Mouse (Mus musculus) liver, embryonic 13.5 days (tissue): ENCODE data around the gene 9030025P20Rik. TPM values are rescaled to one million over a fixed set of nuclear protein-coding genes. Genes with fewer than 3 reads are reported as not detected.
A peak's percentile ranks its signal among the peaks of the same experiment; 100 is the strongest.
"Not testable (repeated sequence)": the region's sequence is repeated elsewhere in the genome, so short reads cannot be mapped to it uniquely, and the experiment has no call there.

Experiments used
- ATAC-seq: fragments of 200-750 bp; cut with Nextera tagmentation; 2 replicates; pipeline ENCODE4 v1.8.0; 2017; ENCODE audit warnings: low read depth, mild to moderate bottlenecking, moderate number of reproducible peaks, moderate library complexity
- DNase-seq: peaks from one replicate; pipeline ENCODE4 v3.0.0; 2022
- H3K27ac ChIP-seq: fragments of 300-500 bp; sonication (generic); 2 replicates; pipeline ENCODE4 v1.5.1; 2015; ENCODE audit warnings: moderate library complexity, mild to moderate bottlenecking, inconsistent platforms
- H3K27me3 ChIP-seq: fragments of 300-500 bp; sonication (generic); 2 replicates; pipeline ENCODE4 v1.6.1; 2015; ENCODE audit warnings: mild to moderate bottlenecking, inconsistent platforms
- H3K36me3 ChIP-seq: fragments of 300-500 bp; sonication (generic); 2 replicates; pipeline ENCODE4 v1.6.1; 2015; ENCODE audit warnings: mild to moderate bottlenecking, inconsistent platforms
- H3K4me1 ChIP-seq: fragments of 300-500 bp; sonication (generic); replicated peaks from 2 replicates; pipeline ENCODE4 v1.6.1; 2015; ENCODE audit warnings: inconsistent platforms
- H3K4me2 ChIP-seq: fragments of 300-500 bp; sonication (generic); 2 replicates; pipeline ENCODE4 v1.6.1; 2015; ENCODE audit warnings: inconsistent platforms, mild to moderate bottlenecking, moderate library complexity
- H3K4me3 ChIP-seq: fragments of 300-500 bp; sonication (generic); replicated peaks from 2 replicates; pipeline ENCODE4 v1.5.1; 2015; ENCODE audit warnings: mild to moderate bottlenecking, inconsistent platforms
- H3K9ac ChIP-seq: fragments of 300-500 bp; sonication (generic); 2 replicates; pipeline ENCODE4 v1.6.1; 2015; ENCODE audit warnings: mild to moderate bottlenecking, inconsistent platforms
- H3K9me3 ChIP-seq: fragments of 300-500 bp; sonication (generic); replicated peaks from 2 replicates; pipeline ENCODE4 v1.6.1; 2016; ENCODE audit warnings: inconsistent platforms
- WGBS: fragments of 180-500 bp; shearing (Covaris S2); methylation state at CpG from one replicate; pipeline ENCODE4 v1.1.7; 2015; ENCODE audit not compliant: insufficient replicate concordance; 5-methylcytosine and 5-hydroxymethylcytosine counted together
- polyA plus RNA-seq: library from polyadenylated mRNA; unstranded; fragments of >200 nt; fragmentation: Nextera tagmentation; extraction: Ambion mirVana; gene quantifications from 2 replicates; pipeline ENCODE4 v1.2.1, GENCODE M21; 2015

The 9030025P20Rik gene
- polyA plus RNA-seq, 1 experiment from 2014 or later: 5.3 TPM

GRCm38 (mm10) chr17:14992522-14993138, 14.4 kb downstream of the 9030025P20Rik start:
- not testable (repeated sequence) for H3K27me3 ChIP-seq, H3K4me2 ChIP-seq, H3K4me3 ChIP-seq, H3K36me3 ChIP-seq, DNase-seq, H3K4me1 ChIP-seq, H3K9ac ChIP-seq, H3K9me3 ChIP-seq, H3K27ac ChIP-seq
- peak; percentile 71 for ATAC-seq
- no CpG with 5 or more reads among the region's 98 CpGs for WGBS

DNA sequence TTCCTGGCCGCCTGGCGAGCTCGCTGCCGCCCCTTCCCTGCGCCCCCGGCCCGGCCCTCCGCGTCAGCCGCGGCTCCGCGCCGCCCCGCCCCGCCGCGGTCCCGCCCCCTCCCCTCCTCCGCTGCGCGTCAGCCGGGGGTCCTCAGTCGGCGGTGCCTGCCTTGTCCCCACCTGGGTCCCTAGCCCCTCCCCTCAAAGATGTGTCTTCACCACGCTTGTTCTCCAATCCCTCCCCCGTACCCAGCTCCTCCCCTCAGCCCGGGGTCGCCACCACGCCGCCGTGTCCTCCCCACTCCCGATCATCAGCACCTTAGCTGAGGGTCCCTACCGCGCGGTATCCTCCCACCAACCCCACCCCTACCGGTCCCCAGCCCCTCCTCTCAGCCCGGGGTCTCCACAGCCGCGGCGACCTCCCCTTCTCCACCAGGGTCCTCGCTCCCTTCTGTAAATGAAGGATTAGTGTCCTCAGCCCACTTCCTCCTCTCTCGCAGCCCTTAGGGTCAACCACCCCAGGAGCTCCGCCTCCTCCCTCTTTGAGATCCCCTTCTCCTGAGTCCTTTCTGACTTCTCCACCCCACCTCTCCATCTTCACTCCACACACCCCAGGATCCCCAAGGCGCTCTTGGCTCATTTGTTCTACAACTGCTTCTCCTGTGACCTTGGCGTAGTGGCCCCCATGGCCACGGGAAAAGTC, 15.0 kb downstream of the 9030025P20Rik start:
- no CpG with 5 or more reads among the region's 47 CpGs for WGBS
- H3K4me2 ChIP-seq: not testable (repeated sequence)
- peak; percentile 51 for ATAC-seq

DNA sequence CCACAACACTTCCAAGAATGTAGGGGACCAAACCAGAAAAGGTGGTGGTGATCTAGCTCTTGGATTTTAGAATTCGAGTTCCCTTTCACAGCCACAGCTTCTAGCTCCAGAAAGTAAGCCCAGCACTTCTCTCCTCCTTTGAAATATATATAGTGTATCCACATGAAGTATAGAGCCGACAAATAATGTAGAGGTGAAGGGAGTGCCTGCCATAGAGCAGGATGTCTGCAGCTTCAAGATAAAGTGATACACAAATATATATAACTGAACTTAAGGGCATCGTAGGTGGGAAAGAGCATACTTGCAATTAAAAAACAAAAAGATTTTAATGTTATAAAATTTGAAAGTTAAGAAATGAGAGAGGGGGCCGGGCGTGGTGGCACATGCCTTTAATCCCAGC, 15.9 kb downstream of the 9030025P20Rik start:
- not testable (repeated sequence) for H3K4me2 ChIP-seq, H3K4me3 ChIP-seq, DNase-seq, H3K9me3 ChIP-seq, H3K27ac ChIP-seq, H3K9ac ChIP-seq, H3K36me3 ChIP-seq, H3K4me1 ChIP-seq, ATAC-seq, H3K27me3 ChIP-seq
- no CpG with 5 or more reads among the region's 5 CpGs for WGBS

More for the DNA sequence above, 15.0 kb downstream of the 9030025P20Rik start:
- H3K9me3 ChIP-seq, H3K4me1 ChIP-seq, H3K27ac ChIP-seq, H3K9ac ChIP-seq, H3K36me3 ChIP-seq, H3K27me3 ChIP-seq, H3K4me3 ChIP-seq, DNase-seq: not testable (repeated sequence)

GRCm38 (mm10) chr17:15000047-15000446, 21.8 kb downstream of the 9030025P20Rik start:
- H3K9me3 ChIP-seq, H3K27ac ChIP-seq, H3K27me3 ChIP-seq, H3K4me2 ChIP-seq, H3K4me1 ChIP-seq, DNase-seq, H3K36me3 ChIP-seq, H3K4me3 ChIP-seq, H3K9ac ChIP-seq: not testable (repeated sequence)
- peak; percentile 81 for ATAC-seq
- no CpG with 5 or more reads among the region's 4 CpGs for whole genome bisulfite sequencing

GRCm38 (mm10) chr17:15009088-15009487, 30.8 kb downstream of the 9030025P20Rik start:
- not testable (repeated sequence) for H3K4me3 ChIP-seq, H3K9me3 ChIP-seq, H3K4me2 ChIP-seq, H3K36me3 ChIP-seq, H3K27me3 ChIP-seq, H3K4me1 ChIP-seq, DNase-seq, H3K9ac ChIP-seq, H3K27ac ChIP-seq
- ATAC-seq: peak; percentile 14; the same call in 1 of the 2 replicates
- WGBS: no CpG with 5 or more reads among the region's 3 CpGs

DNA sequence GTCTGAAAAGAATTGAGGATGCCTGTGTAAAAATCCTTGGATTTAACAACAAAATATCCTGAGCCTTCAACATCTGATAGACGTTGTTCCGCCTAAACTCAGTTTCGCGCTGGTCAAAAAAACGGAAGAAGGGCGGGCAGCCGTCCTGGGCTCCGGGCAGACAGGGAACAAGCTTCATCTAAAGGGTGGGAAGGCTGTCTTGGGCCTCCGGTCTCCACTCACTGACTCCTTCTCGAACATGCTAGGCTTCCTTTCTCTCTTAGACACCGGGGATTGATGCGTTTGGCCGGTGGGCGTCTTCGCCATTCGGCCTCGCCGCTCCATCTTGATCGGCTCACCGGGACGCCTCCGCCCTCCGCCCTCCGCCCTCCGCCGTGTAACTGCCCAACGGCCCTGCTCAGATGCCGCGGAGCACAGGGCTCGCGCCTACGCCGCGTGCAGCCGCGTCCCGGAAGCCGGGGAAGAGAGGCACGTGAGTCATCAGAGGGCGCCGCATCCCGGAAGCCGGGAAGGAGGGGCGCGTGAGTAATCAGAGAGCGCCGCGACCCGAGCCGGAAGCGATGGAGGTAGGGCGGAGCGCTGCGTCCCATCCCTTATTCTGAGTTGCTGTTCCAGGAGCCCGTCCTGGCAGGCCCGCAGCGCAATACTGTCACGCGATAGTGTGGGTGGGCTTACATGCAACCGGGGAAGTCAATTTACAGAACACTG, 31.6 kb downstream of the 9030025P20Rik start, which contains the start of gene Gm3435:
Gm3435 (plus strand) TSS at position 471 of the 708 bp plus-strand sequence.
- not testable (repeated sequence) for H3K27me3 ChIP-seq
- no CpG with 5 or more reads among the region's 60 CpGs for WGBS

DNA sequence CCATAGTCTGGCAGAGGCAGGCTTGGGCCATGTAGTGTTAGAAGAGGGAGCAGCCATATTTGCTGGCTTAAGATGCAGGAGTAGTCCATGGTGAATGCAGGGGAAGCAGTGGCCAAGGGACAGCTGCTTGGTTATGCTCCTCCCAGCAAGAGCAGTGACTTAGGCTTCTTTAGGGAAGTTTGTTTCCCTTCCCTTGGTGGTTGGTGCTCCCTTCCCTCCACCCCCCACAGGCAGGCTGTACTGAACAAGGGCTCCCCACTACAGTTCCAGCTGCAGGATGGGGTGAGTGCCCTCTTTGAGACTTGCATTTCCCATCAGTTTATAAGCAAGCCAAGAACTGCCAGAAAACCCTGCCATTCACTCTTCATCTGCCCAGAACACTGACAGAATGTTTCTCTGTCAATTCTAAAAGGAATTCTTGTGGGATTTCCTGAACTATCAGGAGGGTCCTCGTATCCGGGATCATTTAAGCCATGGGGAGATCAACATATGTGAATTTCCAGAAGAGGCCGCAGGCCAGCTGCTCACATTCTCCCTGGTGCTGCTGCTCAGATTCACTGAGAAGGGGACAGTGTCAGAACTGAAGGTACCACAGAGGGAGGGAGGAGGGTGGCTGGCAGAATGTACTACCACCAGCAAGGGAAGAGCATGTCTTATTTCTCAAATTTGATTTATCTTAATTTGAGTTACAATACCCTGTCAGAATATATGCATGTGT, 43.4 kb downstream of the 9030025P20Rik start:
- H3K27me3 ChIP-seq, DNase-seq, H3K4me1 ChIP-seq, H3K9me3 ChIP-seq, H3K4me3 ChIP-seq, ATAC-seq, H3K36me3 ChIP-seq: not testable (repeated sequence)
- Histone ChIP-seq H3K27ac (peak overlapping the region; percentile 77), H3K9ac (peak overlapping the region; percentile 29; the same call in 1 of the 2 replicates), H3K4me2 (peak overlapping the region; percentile 28; the same call in 1 of the 2 replicates)
- 83% methylated on average over 3 of the region's 3 CpGs for whole genome bisulfite sequencing

More for the DNA sequence above, 31.6 kb downstream of the 9030025P20Rik start, which contains the start of gene Gm3435:
- not testable (repeated sequence) for H3K9me3 ChIP-seq, H3K4me1 ChIP-seq, H3K4me2 ChIP-seq, H3K36me3 ChIP-seq, H3K9ac ChIP-seq, H3K27ac ChIP-seq, H3K4me3 ChIP-seq, DNase-seq
- ATAC-seq: peak; percentile 95

- H3K27me3 ChIP-seq, H3K36me3 ChIP-seq, H3K4me1 ChIP-seq, H3K4me3 ChIP-seq, H3K9me3 ChIP-seq, DNase-seq, H3K4me2 ChIP-seq, H3K27ac ChIP-seq, H3K9ac ChIP-seq: not testable (repeated sequence)
- WGBS: no CpG with 5 or more reads among the region's 97 CpGs
- ATAC-seq: peak; percentile 71
Measured at GRCm38 (mm10) chr17:15023878-15024492, 45.7 kb downstream of the 9030025P20Rik start.

DNA sequence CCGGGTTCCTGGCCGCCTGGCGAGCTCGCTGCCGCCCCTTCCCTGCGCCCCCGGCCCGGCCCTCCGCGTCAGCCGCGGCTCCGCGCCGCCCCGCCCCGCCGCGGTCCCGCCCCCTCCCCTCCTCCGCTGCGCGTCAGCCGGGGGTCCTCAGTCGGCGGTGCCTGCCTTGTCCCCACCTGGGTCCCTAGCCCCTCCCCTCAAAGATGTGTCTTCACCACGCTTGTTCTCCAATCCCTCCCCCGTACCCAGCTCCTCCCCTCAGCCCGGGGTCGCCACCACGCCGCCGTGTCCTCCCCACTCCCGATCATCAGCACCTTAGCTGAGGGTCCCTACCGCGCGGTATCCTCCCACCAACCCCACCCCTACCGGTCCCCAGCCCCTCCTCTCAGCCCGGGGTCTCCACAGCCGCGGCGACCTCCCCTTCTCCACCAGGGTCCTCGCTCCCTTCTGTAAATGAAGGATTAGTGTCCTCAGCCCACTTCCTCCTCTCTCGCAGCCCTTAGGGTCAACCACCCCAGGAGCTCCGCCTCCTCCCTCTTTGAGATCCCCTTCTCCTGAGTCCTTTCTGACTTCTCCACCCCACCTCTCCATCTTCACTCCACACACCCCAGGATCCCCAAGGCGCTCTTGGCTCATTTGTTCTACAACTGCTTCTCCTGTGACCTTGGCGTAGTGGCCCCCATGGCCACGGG, 46.4 kb downstream of the 9030025P20Rik start:
- not testable (repeated sequence) for H3K27me3 ChIP-seq, H3K4me1 ChIP-seq, H3K36me3 ChIP-seq, H3K4me3 ChIP-seq, H3K27ac ChIP-seq, H3K4me2 ChIP-seq, H3K9ac ChIP-seq, H3K9me3 ChIP-seq, DNase-seq
- WGBS: no CpG with 5 or more reads among the region's 48 CpGs
- peak; percentile 52 for ATAC-seq

DNA sequence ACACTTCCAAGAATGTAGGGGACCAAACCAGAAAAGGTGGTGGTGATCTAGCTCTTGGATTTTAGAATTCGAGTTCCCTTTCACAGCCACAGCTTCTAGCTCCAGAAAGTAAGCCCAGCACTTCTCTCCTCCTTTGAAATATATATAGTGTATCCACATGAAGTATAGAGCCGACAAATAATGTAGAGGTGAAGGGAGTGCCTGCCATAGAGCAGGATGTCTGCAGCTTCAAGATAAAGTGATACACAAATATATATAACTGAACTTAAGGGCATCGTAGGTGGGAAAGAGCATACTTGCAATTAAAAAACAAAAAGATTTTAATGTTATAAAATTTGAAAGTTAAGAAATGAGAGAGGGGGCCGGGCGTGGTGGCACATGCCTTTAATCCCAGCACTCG, 47.2 kb downstream of the 9030025P20Rik start:
- H3K4me3 ChIP-seq, H3K27ac ChIP-seq, H3K27me3 ChIP-seq, H3K9ac ChIP-seq, H3K36me3 ChIP-seq, H3K9me3 ChIP-seq, DNase-seq, H3K4me1 ChIP-seq, H3K4me2 ChIP-seq: not testable (repeated sequence)
- WGBS: no CpG with 5 or more reads among the region's 6 CpGs
- ATAC-seq: peak; percentile 15; the same call in 1 of the 2 replicates
